Mouse (Mus musculus) cortical plate, adult 2 months (tissue): ENCODE data around the gene Pcyox1.

Source experiments
- CTCF ChIP-seq: fragments of 200-500 bp; IDR thresholded peaks from 2 replicates; pipeline ENCODE4 v1.5.1; 2011; ENCODE audit warnings: mild to moderate bottlenecking, control low read depth, low read length; ENCODE audit not compliant: insufficient read depth; ENCODE audit errors: extremely low read depth
- POLR2A ChIP-seq: fragments of 200-500 bp; IDR thresholded peaks from 2 replicates; pipeline ENCODE4 v1.6.1; 2011; ENCODE audit warnings: mild to moderate bottlenecking, low read length, control low read depth; ENCODE audit not compliant: insufficient read depth; ENCODE audit errors: extremely low read depth

DNA sequence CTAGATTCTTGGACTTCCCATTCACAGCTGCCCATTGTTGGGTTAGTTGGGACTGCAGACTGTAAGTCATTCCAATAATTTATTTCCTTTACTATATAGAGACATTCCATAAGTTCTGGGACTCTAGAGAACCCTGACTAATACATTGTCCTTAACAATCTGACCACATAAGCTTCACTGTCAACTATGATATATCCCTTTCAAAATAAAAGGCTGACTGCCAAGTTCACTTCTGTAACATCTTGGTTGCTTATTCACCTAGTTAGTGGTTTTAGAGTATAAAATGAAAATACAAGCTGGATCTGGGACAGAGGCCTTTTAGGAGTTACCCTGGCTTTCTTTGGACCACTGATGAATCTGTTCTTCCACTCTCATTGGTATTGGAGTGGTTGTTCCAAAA, 14.4 kb downstream of the Pcyox1 start:
- TF ChIP-seq CTCF (no peak), POLR2A (no peak)
